In the genomic region with DNA sequence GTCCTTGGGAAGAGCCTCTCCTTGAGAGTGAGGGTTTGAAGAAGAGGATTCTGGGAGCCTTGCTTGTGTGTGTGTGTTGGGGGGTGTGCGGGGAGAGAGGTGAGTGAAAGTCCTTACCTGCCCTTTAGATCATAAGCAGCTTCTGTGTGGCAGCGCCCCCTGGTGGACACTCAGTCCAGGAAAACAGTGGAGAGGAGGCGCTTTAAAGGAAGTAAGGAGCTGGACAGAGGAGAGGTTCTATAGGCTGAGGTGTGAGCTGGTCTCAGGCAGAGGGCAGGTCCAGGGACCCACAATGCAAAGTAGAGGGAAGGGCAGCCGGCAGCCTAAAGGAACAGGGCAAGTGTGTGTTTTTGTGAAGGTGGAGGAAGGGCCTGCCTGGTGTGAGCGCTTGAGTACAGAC, we compare ENCODE assay signal across 8 mouse cellular contexts. TPM values are rescaled to one million over a fixed set of nuclear protein-coding genes. Genes with fewer than 3 reads are reported as not detected.
A peak's percentile ranks its signal among the peaks of the same experiment; 100 is the strongest.
DNase-seq lines count a peak whose midpoint lies in the region; ATAC-seq and TF ChIP-seq lines count a peak whose summit lies in the region.

No protein-coding gene starts in this region.

- H3K4me3 ChIP-seq in CH12.LX (replicated peaks in 1 of 3; ENCODE audit: low read depth in 2 of 3, low read length in 2 of 3, poor library complexity in 1 of 3), result no peak overlapping the region
- H3K4me3 ChIP-seq in forebrain, embryonic 11.5 days (ENCODE audit: low read depth, low read length), result no peak overlapping the region
- H3K4me3 ChIP-seq in layer of hippocampus, adult 2 months, result no peak overlapping the region
- no peak overlapping the region for H3K4me3 ChIP-seq in lung, embryonic 16.5 days (ENCODE audit: low read length)
- no peak overlapping the region for H3K4me3 ChIP-seq in thymus, adult 2 months (ENCODE audit: control insufficient read depth, insufficient read depth, low read length)

- 27% methylated on average over 5 of the region's 5 CpGs for WGBS in forebrain, embryonic 11.5 days
- WGBS in lung, embryonic 16.5 days, result 21% methylated on average over 5 of the region's 5 CpGs
- 25% methylated on average over 5 of the region's 5 CpGs for WGBS in thymus, adult 2 months

- H3K4me2 ChIP-seq in CH12.LX (ENCODE audit: insufficient read depth, low read depth, poor library complexity, severe bottlenecking), result no peak overlapping the region
- H3K4me2 ChIP-seq in forebrain, embryonic 11.5 days (ENCODE audit: low read depth, low read length, severe bottlenecking), result no peak overlapping the region
- no peak overlapping the region for H3K4me2 ChIP-seq in lung, embryonic 16.5 days (ENCODE audit: low read depth, low read length)

- TF ChIP-seq POLR2A in CH12.LX (IDR thresholded peaks at IDR 0.05; ENCODE audit: low read depth, low read length), result no peak
- TF ChIP-seq POLR2A in thymus, adult 2 months (IDR thresholded peaks at IDR 0.05; ENCODE audit: control insufficient read depth, extremely low read depth, insufficient read depth, low read length, poor library complexity), result no peak

- H3K27ac ChIP-seq in CH12.LX (ENCODE audit: insufficient read depth, low read depth), result no peak overlapping the region
- no peak overlapping the region for H3K27ac ChIP-seq in forebrain, embryonic 11.5 days (ENCODE audit: low read depth, low read length)
- 0 out of 2 replicates have a peak overlapping the region, but pooled peaks have one; percentile 4 for H3K27ac ChIP-seq in layer of hippocampus, adult 2 months
- H3K27ac ChIP-seq in lung, embryonic 16.5 days (ENCODE audit: low read length), result no peak overlapping the region
- H3K27ac ChIP-seq in thymus, adult 2 months (ENCODE audit: control insufficient read depth, insufficient read depth, low read length), result no peak overlapping the region

- peaks cover 10 to 35% of the 10 kb centered on the region in 2 experiments; a peak in 3 of 4 replicates for H3K4me1 ChIP-seq in CH12.LX (ENCODE audit: control insufficient read depth in 1 of 2, insufficient read depth in 2 of 2)
- no peaks in the 10 kb centered on the region for H3K4me1 ChIP-seq in forebrain, embryonic 11.5 days (replicated peaks; ENCODE audit: control insufficient read depth, insufficient read depth, low read length)
- H3K4me1 ChIP-seq in lung, embryonic 16.5 days (replicated peaks; ENCODE audit: control insufficient read depth, insufficient read depth, low read length), result no peaks in the 10 kb centered on the region
- H3K4me1 ChIP-seq in thymus, adult 2 months (replicated peaks; ENCODE audit: control insufficient read depth, insufficient read depth, low read length), result peaks cover 3% of the 10 kb centered on the region

- DNase-seq in CH12.LX (ENCODE audit: extremely low read depth), result peak; percentile 75
- DNase-seq in c-Kit-negative CD71-positive TER-119-positive erythroid progenitor cells, embryonic 14.5 days (ENCODE audit: low read depth, low spot score), result peak; percentile 67
- peak; percentile 88 for DNase-seq in forebrain, embryonic 11.5 days (ENCODE audit: low spot score)
- peak; percentile 82 to 90 for DNase-seq in heart, postnatal 10 days
- DNase-seq in layer of hippocampus, adult 2 months (ENCODE audit: low spot score in 2 of 2), result peak; percentile 69 to 84
- peak; percentile 75 for DNase-seq in ovary, postnatal 14 days (ENCODE audit: low spot score)
- peak; percentile 85 for DNase-seq in thymus, adult 2 months

- peak; percentile 22 to 92; a peak in 2 of 4 replicates for TF ChIP-seq CTCF in CH12.LX (conservative IDR thresholded peaks at IDR 0.05 in 1 of 2, IDR thresholded peaks at IDR 0.05 in 1 of 2; ENCODE audit: low read depth in 2 of 2, low read length in 2 of 2)
- peak; percentile 85 for TF ChIP-seq CTCF in layer of hippocampus, adult 2 months (conservative IDR thresholded peaks at IDR 0.05)
- peak; percentile 78; the same call in 1 of the 2 replicates for TF ChIP-seq CTCF in thymus, adult 2 months (IDR thresholded peaks at IDR 0.05; ENCODE audit: borderline replicate concordance, control insufficient read depth, extremely low read depth, insufficient read depth, low read length, poor library complexity)

- dilution Hi-C loops in CH12.LX (cut with MboI; ENCODE audit: extremely low pct_ligation_motif_present, extremely low pct_unique_long_range_greater_than_20kb, low sequenced_read_pairs), result loop anchor here (25.0 kb wide), 1 partner anchor 139 kb away; no protein-coding TSS in a partner anchor

- H3K27me3 ChIP-seq in CH12.LX (replicated peaks), result no peaks in the 10 kb centered on the region
- no peaks in the 10 kb centered on the region for H3K27me3 ChIP-seq in forebrain, embryonic 11.5 days (ENCODE audit: control insufficient read depth, insufficient read depth, low read length)
- no peaks in the 10 kb centered on the region for H3K27me3 ChIP-seq in lung, embryonic 16.5 days (ENCODE audit: control insufficient read depth, insufficient read depth, low read depth, low read length)
- H3K27me3 ChIP-seq in thymus, adult 2 months (ENCODE audit: control insufficient read depth, insufficient read depth, low read length), result no peaks in the 10 kb centered on the region

- ATAC-seq in forebrain, embryonic 11.5 days (replicated peaks; ENCODE audit: low FRiP score), result peak; percentile 55; the same call in 1 of the 2 replicates
- ATAC-seq in lung, embryonic 16.5 days (ENCODE audit: low read depth), result peak; percentile 56

- in situ Hi-C loops in CH12.LX (cut with MboI; ENCODE audit: low pct_ligation_motif_present, low pct_unique_long_range_greater_than_20kb, low sequenced_read_pairs), result no loop called here

- intact Hi-C loops in heart, postnatal 10 days (cut with DNase I), result loop anchor here (1.0 kb wide), 1 partner anchor 134 kb away; no protein-coding TSS in a partner anchor

- peak; percentile 67 for TF ChIP-seq RAD21 in CH12.LX (IDR thresholded peaks at IDR 0.05; ENCODE audit: low read depth, low read length)

- H3K36me3 ChIP-seq in CH12.LX (replicated peaks in 1 of 2; ENCODE audit: control insufficient read depth in 1 of 2, insufficient read depth in 1 of 2, low read length in 1 of 2), result peaks cover 15 to 50% of the 10 kb centered on the region in 2 experiments
- H3K36me3 ChIP-seq in forebrain, embryonic 11.5 days (ENCODE audit: control insufficient read depth, insufficient read depth, low read length), result peaks cover 7% of the 10 kb centered on the region
- H3K36me3 ChIP-seq in lung, embryonic 16.5 days (ENCODE audit: control insufficient read depth, insufficient read depth, low read length), result peaks cover 5% of the 10 kb centered on the region
- peaks cover 4% of the 10 kb centered on the region for H3K36me3 ChIP-seq in thymus, adult 2 months (ENCODE audit: control insufficient read depth, insufficient read depth, low read length)

- H3K9ac ChIP-seq in CH12.LX (ENCODE audit: insufficient read depth, low read depth), result no peak overlapping the region
- H3K9ac ChIP-seq in forebrain, embryonic 11.5 days (ENCODE audit: low read length), result no peak overlapping the region
- no peak overlapping the region for H3K9ac ChIP-seq in lung, embryonic 16.5 days (ENCODE audit: low read length)

- H3K9me3 ChIP-seq in CH12.LX (replicated peaks; ENCODE audit: low read length), result peaks cover 9% of the 10 kb centered on the region
- no peaks in the 10 kb centered on the region for H3K9me3 ChIP-seq in forebrain, embryonic 11.5 days (ENCODE audit: control insufficient read depth, low read length)
- no peaks in the 10 kb centered on the region for H3K9me3 ChIP-seq in lung, embryonic 16.5 days (ENCODE audit: control insufficient read depth, low read length)

- H3K79me2 ChIP-seq in CH12.LX (replicated peaks; ENCODE audit: control insufficient read depth, extremely low read depth, insufficient read depth, poor library complexity, severe bottlenecking), result no peaks in the 10 kb centered on the region

- no peak for TF ChIP-seq EP300 in CH12.LX (IDR thresholded peaks at IDR 0.05; ENCODE audit: low read length)

RNA-seq across cellular contexts. Expression of gene Ss18l1, which starts 8.7 kb away (rescaled TPM):
- total RNA-seq in CH12.LX (2012; rRNA removed) (2.1 and 3.0 TPM in 2 replicates), CH12.LX (2014; rRNA removed) (2.0 TPM in 2 replicates)
- polyA plus RNA-seq in CH12.LX (2012; ENCODE audit: insufficient read length, low read depth), result 1.7 and 2.1 TPM in 2 replicates
- 16.8 and 17.8 TPM in 2 replicates for polyA plus RNA-seq in forebrain, embryonic 11.5 days (2014; fragmentation: Nextera tagmentation; extraction: Ambion mirVana)
- 1 to 10 TPM; 2.7 to 4.0 TPM for total RNA-seq in heart, postnatal 10 days (2021)
- total RNA-seq in layer of hippocampus, adult 2 months (2021), result 10 to 100 TPM; 43.2 to 44.9 TPM
- 4.0 and 4.7 TPM in 2 replicates for polyA plus RNA-seq in lung, embryonic 16.5 days (2015; fragmentation: Nextera tagmentation; extraction: Ambion mirVana)
- polyA plus RNA-seq in thymus, adult 2 months (2012; rRNA removed), result 15.9 and 16.2 TPM in 2 replicates

RNA-seq across cellular contexts. Expression of gene Psma7, which starts 8.8 kb away (rescaled TPM):
- total RNA-seq in CH12.LX (2012; rRNA removed), result 443 and 533 TPM in 2 replicates
- total RNA-seq in CH12.LX (2014; rRNA removed), result 569 and 598 TPM in 2 replicates
- polyA plus RNA-seq in CH12.LX (2012; ENCODE audit: insufficient read length, low read depth), result 418 and 466 TPM in 2 replicates
- 681 and 714 TPM in 2 replicates for polyA plus RNA-seq in forebrain, embryonic 11.5 days (2014; fragmentation: Nextera tagmentation; extraction: Ambion mirVana)
- total RNA-seq in heart, postnatal 10 days (2021), result 100 to 1,000 TPM; 187 to 188 TPM
- total RNA-seq in layer of hippocampus, adult 2 months (2021), result 100 to 1,000 TPM; 166 to 176 TPM
- 458 and 471 TPM in 2 replicates for polyA plus RNA-seq in lung, embryonic 16.5 days (2015; fragmentation: Nextera tagmentation; extraction: Ambion mirVana)
- polyA plus RNA-seq in thymus, adult 2 months (2012; rRNA removed), result 205 and 250 TPM in 2 replicates

RNA-seq across cellular contexts. Expression of gene Mtg2, which starts 19.4 kb away (rescaled TPM):
- total RNA-seq in CH12.LX (2012; rRNA removed) (24.7 and 31.8 TPM in 2 replicates), CH12.LX (2014; rRNA removed) (24.1 and 26.5 TPM in 2 replicates)
- polyA plus RNA-seq in CH12.LX (2012; ENCODE audit: insufficient read length, low read depth), result 23.5 and 28.6 TPM in 2 replicates
- 32.3 and 34.8 TPM in 2 replicates for polyA plus RNA-seq in forebrain, embryonic 11.5 days (2014; fragmentation: Nextera tagmentation; extraction: Ambion mirVana)
- 10 to 100 TPM; 15.5 to 16.0 TPM for total RNA-seq in heart, postnatal 10 days (2021)
- 10 to 100 TPM; 19.2 to 22.7 TPM for total RNA-seq in layer of hippocampus, adult 2 months (2021)
- 26.3 and 27.4 TPM in 2 replicates for polyA plus RNA-seq in lung, embryonic 16.5 days (2015; fragmentation: Nextera tagmentation; extraction: Ambion mirVana)
- polyA plus RNA-seq in thymus, adult 2 months (2012; rRNA removed), result 25.1 and 31.3 TPM in 2 replicates

RNA-seq across cellular contexts. Expression of gene Lsm14b, which starts 26.2 kb away (rescaled TPM):
- total RNA-seq in CH12.LX (2012; rRNA removed) (16.5 and 16.9 TPM in 2 replicates), CH12.LX (2014; rRNA removed) (12.2 and 12.6 TPM in 2 replicates)
- polyA plus RNA-seq in CH12.LX (2012; ENCODE audit: insufficient read length, low read depth), result 15.3 and 15.6 TPM in 2 replicates
- 7.5 and 8.9 TPM in 2 replicates for polyA plus RNA-seq in forebrain, embryonic 11.5 days (2014; fragmentation: Nextera tagmentation; extraction: Ambion mirVana)
- 10 to 100 TPM; 50.7 to 52.8 TPM for total RNA-seq in heart, postnatal 10 days (2021)
- total RNA-seq in layer of hippocampus, adult 2 months (2021), result 100 to 1,000 TPM in 1 of 2 experiments, 10 to 100 TPM in 1; 93.9 to 100 TPM
- polyA plus RNA-seq in lung, embryonic 16.5 days (2015; fragmentation: Nextera tagmentation; extraction: Ambion mirVana), result 4.6 and 5.0 TPM in 2 replicates
- 45.3 and 49.5 TPM in 2 replicates for polyA plus RNA-seq in thymus, adult 2 months (2012; rRNA removed)

RNA-seq across cellular contexts. Expression of gene Hrh3, which starts 53.3 kb away (rescaled TPM):
- not detected in 2 replicates for total RNA-seq in CH12.LX (2012; rRNA removed)
- not detected in 2 replicates for total RNA-seq in CH12.LX (2014; rRNA removed)
- not detected in 2 replicates for polyA plus RNA-seq in CH12.LX (2012; ENCODE audit: insufficient read length, low read depth)
- polyA plus RNA-seq in forebrain, embryonic 11.5 days (2014; fragmentation: Nextera tagmentation; extraction: Ambion mirVana), result 0.95 and 1.1 TPM in 2 replicates
- not detected for total RNA-seq in heart, postnatal 10 days (2021)
- total RNA-seq in layer of hippocampus, adult 2 months (2021), result 10 to 100 TPM; 46.4 to 47.6 TPM
- not detected in 2 replicates for polyA plus RNA-seq in lung, embryonic 16.5 days (2015; fragmentation: Nextera tagmentation; extraction: Ambion mirVana)
- 4.1 and 4.4 TPM in 2 replicates for polyA plus RNA-seq in thymus, adult 2 months (2012; rRNA removed)
